Mouse (Mus musculus) right cerebral cortex, postnatal 10 days (tissue): ENCODE measurements around the gene Aifm1.
"Not testable (repeated sequence)": the region's sequence is repeated elsewhere in the genome, so short reads cannot be mapped to it uniquely, and the experiment has no call there.

Source experiments
- DNase-seq, 2 experiments: peaks; one replicate each; pipeline ENCODE4 v3.0.0; 2021; ENCODE audit warnings: low spot score in 2 of 2

Aifm1 gene

DNA sequence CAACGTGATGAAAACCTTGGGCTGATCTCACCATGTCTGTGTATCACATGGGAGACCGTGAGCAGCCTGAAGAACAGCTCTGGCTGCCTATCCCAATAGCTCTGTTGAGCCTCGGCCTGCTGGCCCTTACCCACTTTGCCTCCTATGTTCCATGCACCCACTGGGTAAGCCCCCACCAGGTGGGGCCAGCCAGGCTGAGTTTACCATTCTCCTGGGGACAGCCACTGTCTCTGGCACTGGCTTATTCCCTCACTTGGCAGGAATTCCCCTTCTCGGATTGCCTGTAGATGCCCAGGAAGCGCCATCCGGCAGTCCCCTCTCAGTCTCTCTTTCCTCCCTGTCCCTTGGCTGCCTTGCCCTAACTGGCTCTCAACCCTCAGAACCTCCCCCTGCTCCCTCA is 56.4 kb downstream of the Aifm1 start:
- no peak for DNase-seq

DNA sequence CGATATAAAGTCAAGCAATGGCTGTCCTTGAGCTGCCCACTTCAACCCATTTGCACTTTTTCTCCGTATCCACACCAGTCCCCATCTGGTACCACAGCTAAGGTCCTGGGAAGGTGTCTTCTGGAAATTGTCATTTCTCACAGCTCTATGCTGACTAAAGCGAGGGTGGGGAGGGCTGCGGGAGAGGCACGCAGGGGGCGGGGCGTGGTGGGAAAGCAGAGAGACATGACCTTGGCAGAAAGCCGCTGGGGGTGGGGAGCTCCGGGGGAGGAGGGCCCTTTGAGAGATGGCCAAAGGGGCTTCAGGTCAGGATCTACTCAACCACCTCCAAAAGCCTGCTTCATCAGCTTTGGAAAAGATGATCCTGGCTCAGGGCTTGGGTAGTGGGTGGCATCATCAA is 58.3 kb downstream of the Aifm1 start:
- DNase-seq, result no peak

DNA sequence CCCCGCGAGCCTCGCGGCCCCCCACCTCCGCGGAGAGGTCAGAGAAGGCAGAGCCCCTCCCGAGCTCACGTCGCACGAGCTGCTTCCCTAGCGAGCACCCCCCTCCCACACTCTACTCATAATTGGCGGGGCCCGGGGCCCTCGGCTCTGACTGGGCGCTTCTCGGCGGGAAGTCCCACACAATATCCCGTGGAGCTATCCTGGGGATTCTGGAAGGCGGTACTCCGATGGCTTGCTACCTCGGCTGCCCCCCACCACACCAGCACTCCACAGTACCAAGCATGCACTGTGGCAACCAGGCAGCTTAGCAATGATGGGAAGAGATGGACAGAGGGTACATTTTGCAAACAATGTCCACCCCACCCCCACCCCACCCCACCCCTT is 58.9 kb downstream of the Aifm1 start:
- no peak for DNase-seq

DNA sequence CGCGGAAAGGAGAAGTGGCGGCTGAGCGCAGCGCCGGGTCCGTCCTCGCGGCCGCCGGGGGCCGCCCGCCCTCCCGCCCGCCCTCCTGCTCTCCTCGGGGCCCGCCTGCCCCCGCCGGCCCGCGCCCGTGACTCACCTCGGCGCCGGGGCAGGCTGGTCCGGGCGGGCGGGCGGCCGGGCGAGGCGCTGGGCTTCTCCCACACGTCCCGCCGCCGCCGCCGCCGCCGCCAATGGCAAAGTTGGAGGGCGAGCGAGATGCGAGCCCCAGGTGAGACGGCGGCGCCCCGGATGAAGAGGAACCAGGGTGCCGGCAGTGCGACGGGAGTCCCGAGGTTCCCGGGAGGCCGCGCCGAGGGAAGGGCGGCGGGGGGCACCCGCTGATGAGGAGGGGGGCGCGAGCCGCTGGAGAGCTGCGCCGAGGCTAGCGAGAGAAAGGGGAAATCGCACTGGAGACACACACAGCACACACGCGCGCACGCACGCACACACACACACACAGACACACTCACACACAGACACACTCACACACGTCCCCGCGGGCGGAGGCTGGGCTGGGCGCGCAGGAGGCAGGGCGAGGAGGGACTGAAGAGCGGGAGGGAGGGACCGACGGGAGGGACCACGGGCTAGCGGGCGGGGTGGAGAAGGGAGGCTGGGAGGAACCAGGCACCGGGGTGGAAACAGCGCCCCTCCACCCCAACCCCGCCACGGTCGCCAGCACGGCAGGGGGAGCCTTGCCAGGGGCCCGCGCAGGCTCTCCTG is 59.4 kb downstream of the Aifm1 start:
- peak; percentile 44 to 54 for DNase-seq

DNA sequence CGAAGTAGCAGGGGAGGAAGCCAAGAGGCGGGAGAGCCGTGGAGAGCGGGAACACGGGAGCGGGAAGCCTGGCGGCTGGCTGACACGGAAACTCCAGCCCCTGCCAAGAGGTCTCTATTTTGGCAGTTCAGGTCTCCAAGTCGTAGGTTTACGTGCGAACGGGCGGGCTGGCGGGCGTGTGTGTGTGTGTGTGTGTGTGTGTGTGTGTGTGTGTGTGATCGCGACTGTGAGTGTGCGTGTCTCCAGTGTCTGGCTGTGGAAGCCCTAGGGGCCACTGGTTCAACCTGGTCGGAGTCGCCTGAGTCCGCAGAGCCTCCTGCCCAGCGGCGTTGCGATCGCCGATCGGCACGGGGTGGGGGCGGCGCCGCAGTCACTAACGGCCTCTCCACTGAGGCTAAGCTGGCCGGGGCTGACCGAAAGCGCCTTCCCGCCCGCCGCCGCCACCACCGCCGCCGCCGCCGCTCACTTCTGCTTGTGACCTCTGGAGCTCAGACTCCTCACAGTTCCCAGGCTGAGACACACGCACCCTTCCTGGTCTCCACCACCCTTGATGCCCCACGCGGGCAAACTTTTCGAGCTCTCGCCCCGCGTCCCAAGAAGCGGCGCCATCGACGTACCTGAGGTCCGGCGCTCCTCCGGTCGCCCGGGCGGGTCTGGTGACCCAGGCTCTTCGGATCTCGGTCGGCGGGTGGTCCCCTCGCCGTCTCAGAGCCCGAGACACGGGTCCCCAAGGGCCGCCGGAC is 60.3 kb downstream of the Aifm1 start:
- DNase-seq, result no peak

DNA sequence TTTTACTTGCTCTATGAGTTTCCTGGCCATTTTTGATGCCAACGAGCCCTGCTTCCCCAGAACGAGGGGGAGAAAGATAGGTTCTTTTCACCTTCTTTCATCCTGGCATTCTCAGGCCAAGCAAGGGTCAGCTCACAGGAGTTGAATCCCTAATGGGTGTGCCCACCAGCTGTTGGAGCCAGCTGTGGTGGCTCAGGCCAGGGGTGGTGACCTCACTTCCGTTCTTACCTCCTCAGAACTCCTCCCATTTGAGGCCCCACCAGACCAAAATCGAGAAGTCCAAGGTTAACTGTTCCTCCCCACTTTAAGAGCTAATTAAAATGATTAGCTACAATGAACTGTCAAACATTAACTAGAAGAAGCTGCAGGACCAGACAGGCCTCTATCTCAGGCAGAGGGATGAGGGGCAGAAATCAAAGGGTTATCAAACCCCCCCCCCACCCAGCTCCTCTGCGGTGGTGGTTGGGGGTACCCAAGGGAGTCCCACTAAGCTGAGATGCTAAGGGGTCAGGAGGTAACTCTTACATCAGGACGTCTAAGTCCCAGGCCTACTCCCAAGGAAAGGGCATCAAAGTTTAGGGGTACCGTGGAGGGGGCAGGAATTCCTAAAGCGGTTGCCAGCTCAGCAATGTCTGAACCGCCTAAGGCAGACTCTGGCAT is 61.0 kb downstream of the Aifm1 start:
- DNase-seq, result no peak

DNA sequence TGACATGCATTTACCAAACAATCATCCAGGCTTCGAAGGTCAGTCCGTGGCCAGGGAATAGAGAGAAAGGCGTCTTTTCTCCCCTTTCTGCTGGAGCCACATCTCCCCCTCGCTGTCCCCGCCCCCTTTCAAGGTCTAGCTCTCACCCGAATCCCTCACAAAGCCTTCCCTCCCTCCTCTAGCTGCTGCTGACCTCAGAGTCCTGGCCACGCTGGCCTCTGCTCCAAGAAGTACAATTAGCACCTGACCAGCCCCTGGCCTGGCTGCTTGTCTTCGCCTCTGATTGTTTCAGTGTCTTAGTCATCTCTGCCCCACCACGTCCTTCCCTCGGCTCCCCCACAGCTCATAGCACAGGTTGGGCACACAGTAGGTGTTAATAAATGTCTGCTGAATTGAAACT is 63.7 kb downstream of the Aifm1 start:
- DNase-seq, result no peak

DNA sequence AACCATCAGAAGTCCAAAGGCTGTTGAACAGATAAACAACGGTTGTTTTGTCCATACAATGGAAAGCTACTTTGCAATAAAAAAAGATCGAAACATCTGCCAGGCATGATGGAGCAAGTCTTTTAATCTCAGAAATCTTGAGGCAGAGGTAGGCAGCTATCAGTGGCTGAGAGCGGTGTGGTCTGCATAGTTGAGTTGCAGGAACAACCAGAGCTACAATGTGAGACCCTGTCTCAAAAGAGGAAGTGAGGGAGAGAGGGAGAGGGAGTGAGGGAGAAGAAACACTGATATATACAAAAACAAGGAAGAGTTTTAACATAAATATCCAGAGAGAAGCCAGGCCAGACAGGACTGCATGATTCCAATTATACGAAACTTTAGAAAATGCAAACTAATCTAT is 68.7 kb downstream of the Aifm1 start:
- no peak for DNase-seq

DNA sequence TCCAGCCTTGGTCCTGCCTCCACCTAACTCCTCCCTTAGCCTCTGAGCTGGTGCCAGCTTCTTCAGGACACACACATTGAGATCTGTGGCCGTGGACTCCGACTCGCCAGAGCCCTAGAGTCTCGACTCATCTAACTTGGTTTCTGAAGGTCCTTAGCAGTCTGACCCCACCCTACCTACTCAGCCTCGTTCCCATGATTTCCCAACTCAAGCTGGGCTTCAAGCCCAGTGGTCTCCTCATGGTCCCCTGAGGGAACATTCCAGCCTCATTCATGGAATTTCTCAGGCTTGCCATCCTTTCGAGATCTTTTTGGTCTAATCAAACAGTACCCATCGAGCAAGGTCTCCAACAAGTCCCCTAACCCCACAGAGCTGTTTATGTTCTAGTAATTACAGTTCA is 71.4 kb downstream of the Aifm1 start:
- DNase-seq, result no peak

DNA sequence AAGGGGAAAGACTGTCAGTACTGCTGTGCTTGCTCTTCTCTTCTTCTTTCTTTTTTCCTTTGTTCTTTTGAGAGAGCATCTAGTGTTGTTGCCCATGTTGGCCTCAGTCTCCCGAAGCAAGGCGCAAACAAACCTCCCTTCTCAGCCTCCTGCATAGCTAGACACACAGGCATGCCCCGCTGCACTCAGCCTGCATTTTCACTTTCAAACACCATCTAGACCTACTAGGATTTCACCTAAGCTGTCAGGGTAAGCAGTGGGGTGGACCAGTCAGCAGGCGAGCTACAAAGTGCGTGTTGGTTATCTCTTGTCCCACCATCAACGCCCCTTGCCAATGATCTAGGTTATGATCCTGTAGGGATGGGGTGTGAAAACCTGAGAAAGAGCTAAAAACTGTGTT is 71.8 kb downstream of the Aifm1 start:
- DNase-seq, result no peak

DNA sequence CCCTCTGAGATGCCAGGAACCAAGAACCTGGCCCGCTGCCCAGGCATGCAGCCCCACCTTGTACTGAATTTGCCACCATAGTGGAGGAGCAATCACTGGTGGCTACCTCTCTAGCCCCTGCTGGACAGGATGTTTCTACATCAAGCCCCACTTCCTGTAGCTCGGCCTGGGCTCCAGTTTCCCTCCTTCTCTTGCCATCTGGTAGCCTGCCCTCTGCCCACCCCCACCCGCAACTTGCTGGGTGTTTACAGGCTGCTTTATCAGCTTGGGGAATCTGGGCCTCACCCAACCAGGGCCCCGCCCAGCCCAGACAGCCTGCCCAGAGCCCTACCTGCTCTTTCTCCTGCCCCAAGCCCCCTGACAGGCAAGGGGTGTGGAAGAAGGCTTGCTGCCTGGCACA is 74.3 kb downstream of the Aifm1 start:
- no peak for DNase-seq

DNA sequence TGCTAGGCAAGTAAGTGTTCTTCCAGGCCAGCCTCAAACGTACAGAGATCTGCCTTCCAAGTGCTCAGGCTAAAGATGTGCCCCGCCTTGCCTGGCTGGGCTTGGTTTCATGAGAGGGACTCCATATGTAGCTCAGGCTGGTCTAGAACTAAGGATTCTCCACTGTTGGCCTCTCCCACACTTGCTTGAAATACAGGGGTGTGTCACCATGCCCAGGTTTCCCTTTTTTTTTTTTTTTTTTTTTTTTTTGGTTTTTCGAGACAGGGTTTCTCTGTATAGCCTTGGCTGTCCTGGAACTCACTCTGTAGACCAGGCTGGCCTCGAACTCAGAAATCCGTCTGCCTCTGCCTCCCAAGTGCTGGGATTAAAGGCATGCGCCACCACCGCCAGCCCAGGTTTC is 77.3 kb downstream of the Aifm1 start:
- not testable (repeated sequence) for DNase-seq

DNA sequence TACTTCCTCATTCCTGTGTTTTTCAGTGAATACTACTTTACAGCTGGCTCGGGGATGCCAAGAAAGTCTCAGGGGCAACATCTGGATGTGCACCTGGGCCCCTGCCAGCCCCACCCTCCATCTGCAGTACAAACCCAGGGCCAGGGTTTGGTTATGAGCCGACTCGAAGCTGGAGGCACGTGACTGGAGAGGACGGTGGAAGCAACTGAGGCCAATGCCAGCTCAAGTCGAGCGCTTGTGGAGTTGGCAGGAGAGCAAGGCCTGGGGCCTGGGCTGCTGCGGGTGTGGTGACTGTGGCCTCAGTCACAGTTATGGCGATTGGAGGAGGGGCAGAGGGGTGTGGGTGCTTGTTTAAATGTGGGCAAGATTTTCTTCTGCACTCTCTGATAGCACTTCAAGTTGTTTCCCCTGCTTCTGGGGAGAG is 77.9 kb downstream of the Aifm1 start:
- DNase-seq, result no peak

DNA sequence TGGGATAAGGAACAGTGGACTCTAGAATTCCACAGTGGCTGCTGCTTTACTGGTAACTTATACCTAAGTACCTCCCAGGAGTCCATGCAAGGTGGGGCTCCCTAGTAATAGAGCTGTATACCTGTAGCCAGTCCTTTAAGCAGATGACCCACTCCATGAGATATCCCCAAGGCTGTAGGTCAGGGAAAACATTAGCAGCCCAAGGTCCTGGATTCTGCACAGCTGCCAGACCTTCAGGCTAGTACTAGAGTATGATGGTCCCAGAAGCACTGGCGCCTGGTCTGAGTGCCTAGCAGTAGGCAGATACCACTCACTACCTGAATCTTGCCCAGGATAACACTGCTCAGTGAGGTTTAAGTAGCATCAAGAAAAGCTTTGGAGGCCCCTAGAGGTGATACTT is 79.1 kb downstream of the Aifm1 start:
- DNase-seq, result no peak

DNA sequence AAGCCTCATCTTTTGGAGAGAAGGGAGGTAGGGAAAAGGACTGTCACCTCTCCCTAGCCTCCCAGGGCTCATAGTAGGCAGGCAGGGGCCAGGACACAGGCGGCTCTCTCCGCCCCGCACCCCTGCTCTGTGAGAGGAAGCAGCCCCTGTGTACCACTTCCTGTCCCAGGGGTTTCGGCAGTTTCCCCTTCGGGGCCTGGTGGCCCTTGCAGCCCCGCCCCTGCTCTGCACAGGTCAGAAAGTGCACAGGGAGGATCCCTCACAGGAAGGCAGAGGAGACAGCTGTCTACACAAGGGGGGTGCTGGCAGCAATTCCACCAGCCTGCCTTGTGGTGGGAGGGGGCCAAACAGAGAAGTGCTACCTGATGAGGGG is 79.8 kb downstream of the Aifm1 start:
- no peak for DNase-seq

DNA sequence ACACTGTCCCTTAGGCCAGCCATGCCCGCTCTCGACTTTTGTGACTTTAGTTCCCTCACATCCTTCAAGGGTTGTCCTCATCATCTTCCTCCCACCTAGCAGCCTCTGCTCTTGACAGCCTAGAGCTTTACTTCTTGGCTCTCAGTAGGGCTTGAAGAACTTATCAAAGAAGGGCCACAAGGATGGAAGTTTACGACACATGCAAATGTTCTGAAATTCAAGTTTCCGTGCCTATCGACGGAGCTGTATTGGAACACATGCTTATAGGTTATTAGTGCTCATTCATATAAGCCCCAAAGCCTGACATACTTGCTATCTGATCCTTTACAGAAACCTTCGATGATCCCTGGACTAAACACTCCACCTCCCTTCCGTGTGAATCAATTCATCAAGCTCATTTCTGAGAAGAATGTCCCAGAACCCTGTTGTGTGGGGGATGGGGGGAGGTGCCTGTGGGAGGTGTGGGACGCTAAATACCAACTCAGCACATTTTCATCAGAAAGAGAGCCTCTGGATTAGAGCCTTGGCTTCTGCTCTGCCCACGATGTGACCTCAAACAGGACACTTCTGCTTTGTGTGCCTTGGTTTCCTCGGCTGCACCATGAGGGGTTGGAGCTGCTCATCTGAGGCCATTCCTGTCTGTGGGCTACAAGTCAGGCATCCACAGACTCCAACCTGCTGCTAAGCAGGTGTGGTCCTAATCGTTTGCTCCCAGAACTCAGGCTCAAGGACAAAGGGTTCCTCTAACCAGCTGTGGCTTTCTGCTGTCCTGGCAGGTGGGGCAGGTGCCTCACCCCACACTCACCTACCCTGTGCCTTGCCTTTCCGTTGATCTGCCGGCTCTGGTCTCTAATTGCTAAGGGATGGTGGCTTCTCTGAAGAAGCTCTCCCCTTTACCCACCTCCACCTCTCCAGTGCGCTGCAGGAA is 80.5 kb downstream of the Aifm1 start:
- no peak for DNase-seq

DNA sequence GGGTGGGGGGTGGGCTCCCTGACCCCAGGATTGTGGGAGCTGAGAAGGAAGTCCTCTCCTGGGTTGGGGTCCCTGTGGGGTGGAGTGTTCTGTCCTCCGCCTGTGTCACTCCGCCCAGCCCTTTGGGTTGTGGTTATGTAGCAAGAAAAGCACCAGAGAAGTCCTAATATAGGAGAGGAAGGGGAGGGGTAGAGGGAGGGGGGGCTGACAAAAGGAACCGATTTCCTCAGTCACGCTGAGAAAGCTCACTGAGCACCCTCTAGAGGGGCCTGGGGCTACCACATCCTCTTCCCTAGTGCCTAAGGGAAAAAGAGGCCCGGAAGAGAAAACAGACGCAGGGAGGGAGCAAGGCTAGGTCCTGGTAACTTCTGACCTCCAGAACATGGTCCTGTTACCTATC is 83.8 kb downstream of the Aifm1 start:
- DNase-seq, result no peak

DNA sequence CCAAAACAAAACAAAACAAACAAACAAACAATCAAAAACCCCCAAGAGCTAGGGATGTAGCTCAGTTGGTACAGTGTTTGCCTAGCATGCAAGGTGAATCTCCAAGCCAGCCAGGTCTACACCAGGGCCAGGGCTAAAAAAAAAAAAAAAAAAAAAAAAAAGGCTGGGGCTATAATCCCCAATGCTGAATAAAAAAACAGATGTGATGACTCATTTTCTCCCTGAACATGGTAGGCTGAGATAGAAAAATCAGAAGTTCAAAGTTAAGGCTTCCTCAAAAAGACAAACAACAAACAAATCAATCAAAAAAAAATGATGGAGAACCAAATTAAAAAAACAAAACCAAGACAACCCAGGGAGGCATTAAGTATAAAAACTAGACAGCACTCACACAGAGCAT is 84.3 kb downstream of the Aifm1 start:
- no peak for DNase-seq

DNA sequence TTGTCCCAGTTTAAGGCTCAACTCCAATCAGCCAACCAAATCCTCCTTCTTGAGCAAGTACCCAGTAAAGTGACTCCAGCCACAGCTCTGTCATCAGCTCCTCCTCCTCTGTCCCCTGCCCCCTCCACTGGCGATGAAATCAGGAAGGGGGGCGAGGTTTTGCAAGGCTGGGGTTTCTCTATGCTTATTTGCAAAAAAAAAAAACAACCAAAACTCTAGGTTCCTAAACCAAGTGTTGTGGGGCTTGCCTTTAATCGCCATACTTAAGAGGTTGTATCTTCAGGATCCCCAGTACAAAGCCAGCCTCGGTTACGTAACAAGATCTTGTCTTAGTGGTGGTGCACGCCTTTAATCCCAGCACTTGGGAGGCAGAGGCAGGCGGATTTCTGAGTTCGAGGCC is 84.7 kb downstream of the Aifm1 start:
- no peak for DNase-seq

DNA sequence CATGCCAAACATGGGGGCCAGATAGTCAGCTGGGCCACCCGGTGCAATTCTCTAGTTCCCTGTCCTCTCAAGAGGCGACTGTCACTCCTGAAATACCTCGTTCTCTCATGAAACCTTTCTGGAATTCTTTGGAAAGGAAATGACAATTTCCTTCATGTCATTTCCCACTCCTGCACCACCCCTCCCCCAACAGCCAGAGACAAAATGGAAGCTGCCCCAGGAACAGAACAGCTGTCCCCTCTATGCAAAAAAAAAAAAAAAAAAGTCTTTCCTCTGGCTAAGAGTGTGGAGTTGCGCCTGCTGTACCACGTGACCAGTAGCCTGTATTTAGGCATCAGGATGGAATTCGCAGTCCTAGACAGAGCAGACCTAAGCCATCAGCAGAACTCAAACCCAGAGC is 85.1 kb downstream of the Aifm1 start:
- DNase-seq, result no peak

DNA sequence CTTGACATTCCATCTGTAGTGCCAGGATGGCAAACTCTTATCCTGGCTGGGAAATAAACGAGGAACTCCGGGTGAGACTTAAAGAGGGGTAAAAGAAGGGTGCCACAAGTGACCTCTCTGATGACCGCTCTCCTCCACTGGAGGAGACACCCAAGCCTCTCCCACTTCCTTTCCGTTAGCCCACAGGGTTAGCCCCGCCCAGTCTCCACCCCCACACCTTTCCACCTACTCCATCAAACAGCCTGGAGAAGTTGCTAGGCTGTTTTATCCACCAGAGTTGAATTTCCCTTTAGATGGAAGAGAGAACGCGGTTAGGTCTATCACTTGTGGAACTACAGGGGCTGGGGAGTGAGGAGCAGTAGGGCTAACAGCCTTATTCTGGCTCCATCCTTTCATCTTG is 88.1 kb downstream of the Aifm1 start:
- no peak for DNase-seq
